Mouse (Mus musculus) layer of hippocampus, adult 8-10 months (tissue): ENCODE measurements around the gene Rnf44. TPM values are rescaled to one million over a fixed set of nuclear protein-coding genes. Genes with fewer than 3 reads are reported as not detected.

Source experiments
- DNase-seq, 2 experiments: peaks; one replicate each; pipeline ENCODE4 v3.0.0; 2022; ENCODE audit warnings: low spot score in 2 of 2
- total RNA-seq, 4 experiments: library from RNA; stranded (reverse); gene quantifications; 2 replicates each; pipeline ENCODE4 v1.2.4; 2022

Rnf44 gene
- total RNA-seq = 100 to 1,000 TPM; 130 to 151 (median 140) TPM

DNA sequence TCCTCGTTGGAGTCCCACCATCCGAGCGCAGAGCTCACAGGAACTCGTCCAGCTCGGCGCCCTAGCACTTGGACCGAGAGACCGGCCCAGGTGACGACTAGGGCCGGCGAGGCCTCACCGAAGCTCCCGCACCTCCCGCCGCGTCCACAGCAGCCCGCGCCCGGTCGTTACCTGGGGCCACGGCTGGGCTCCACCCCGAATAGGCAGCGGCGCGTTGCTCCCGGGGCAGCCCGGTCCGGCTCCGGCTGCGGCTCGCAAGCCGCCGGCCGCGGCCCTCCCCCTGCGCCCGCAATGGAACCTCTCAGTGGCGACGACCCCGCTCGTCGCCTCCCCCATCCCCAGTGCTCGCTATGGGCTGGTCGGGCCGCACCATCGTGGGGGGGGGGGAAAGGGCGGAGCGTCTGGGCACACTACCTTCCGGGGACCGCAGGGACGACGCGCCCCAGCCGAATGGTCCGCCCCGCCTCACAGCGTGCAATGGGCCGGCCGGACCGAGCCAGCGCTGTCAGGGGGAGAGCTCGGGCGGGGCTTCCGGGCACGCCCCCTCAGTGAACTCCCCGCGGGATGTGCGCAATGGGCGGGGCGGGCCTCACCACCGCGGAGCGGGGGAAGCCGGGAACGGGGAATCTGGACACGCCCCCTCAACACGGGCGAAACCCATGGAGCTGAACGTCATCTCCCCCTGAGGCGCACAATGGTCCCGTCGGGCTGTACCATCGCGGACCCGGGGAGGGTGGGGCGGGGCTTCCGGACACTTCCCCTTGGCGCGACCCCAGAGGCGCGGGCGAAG lies at the start of gene Rnf44:
Rnf44 (minus strand) TSS at position 350 of the 790 bp plus-strand sequence.
- DNase-seq = peak; percentile 98 to 99

- no peak for DNase-seq
Measured at GRCm38 (mm10) chr13:54738213-54738601, 44.5 kb upstream of the Rnf44 start.

- no peak for DNase-seq
Measured at GRCm38 (mm10) chr13:54737488-54738212, 43.9 kb upstream of the Rnf44 start.

GRCm38 (mm10) chr13:54736931-54737330 lies 43.2 kb upstream of the Rnf44 start:
- no peak for DNase-seq

- no peak for DNase-seq
Measured at GRCm38 (mm10) chr13:54726131-54726530, 32.4 kb upstream of the Rnf44 start.

DNA sequence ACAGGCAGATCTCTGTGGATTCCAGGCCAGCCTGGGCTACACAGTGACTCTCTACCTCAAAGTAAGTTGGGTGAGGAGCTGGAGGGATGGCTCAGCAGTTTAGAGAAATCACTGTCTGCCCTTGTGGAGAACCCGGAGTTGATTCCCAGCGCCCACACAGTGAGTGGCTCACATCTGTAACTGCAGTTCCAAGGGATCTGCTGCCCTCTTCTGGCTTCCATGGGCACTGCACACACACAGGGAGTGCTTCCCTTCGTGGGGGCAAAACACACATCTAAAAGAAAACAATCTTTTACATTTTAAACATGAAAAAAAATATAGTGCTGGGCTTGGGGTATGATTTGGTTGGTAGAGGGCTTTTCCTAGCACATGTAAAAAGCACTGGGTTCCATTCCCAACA lies 29.4 kb upstream of the Rnf44 start:
- DNase-seq = no peak

- peak in 1 of 2 experiments; percentile 62 for DNase-seq
Measured at GRCm38 (mm10) chr13:54716916-54717315, 23.2 kb upstream of the Rnf44 start.

DNA sequence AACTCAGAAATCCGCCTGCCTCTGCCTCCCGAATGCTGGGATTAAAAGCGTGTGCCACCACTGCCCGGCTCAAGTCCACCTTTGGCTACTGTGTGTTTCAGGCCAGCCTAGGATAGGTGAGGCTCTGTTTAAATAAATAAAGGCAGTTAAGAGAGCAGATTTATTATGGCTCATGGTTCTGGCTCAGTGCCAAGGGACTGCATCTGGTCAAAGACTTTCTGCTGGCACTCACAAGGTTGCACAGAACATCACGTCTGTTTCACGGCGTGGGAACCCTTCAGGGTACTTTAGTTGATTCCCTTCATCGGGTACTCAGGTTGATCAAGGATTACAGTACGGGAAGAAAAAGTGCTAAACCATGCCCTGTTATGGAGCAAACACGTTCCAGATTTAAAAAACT lies 21.3 kb upstream of the Rnf44 start:
- DNase-seq = no peak

- DNase-seq = no peak
Measured at GRCm38 (mm10) chr13:54714393-54714792, 20.7 kb upstream of the Rnf44 start.

GRCm38 (mm10) chr13:54710866-54711265 lies 17.2 kb upstream of the Rnf44 start:
- no peak for DNase-seq

GRCm38 (mm10) chr13:54704890-54705289 lies 11.2 kb upstream of the Rnf44 start:
- no peak for DNase-seq

GRCm38 (mm10) chr13:54702507-54702906 lies 8.8 kb upstream of the Rnf44 start:
- no peak for DNase-seq

DNA sequence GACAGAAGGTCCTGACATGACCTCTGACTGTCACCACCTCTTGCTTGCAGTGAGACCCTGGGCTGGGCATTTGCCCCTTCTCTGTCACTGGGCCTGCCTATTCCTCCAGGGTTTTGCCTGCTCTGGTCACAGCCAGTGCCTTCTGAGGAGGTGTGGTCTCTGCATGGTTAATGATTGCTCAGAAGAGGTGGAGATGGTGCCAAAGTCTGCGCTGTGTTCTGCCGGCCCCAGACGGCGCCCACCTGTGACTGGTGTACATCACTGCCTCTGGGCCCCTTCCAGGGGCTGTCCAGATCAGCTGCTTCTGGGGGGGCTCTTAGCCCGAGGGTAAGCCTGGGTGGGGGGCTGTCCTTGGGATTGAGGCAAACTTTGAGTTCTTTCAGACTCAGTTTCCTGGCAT lies 7.5 kb upstream of the Rnf44 start, which contains the start of gene Cdhr2:
Cdhr2 (plus strand) TSS at position 219 of the 400 bp plus-strand sequence.
- DNase-seq = no peak

- no peak for DNase-seq
Measured at GRCm38 (mm10) chr13:54695479-54696230, 1.9 kb upstream of the Rnf44 start.

DNA sequence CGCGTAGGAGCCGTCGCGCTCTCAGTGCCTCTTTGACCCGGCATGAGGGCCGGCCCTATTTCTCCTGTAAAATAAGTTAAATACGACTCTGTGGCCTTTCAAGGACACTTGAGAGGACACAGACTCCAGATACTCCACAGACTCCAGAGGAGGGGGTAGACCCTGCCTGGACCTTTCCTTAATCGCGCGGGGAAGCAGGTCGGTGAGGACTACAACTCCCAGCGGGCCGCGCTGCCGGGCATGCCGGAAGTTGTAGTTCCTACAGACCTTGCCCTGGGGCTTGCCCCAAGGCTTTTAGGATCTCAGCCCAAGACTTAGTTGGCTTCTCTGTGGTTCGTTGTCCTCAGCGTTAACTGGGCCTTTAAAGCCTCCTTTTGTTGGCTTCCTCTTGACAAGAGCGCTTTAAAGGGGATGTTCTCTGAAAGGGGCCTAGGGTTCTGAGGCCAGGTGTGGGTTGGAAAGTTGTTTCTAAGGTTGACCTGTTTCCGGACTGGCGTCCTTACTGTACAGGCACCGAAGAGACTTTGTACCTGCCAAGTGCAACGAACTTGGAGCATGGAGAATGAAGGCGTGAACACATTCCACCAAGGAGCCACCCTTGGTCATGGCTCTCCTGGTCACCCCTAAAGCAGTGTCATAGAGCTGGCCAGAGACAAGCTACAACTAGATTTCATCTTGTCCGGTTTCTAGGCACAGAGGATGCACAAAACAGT lies 797 bp upstream of the Rnf44 start:
- peak; percentile 87 to 90 for DNase-seq

GRCm38 (mm10) chr13:54692711-54693557 lies 773 bp downstream of the Rnf44 start:
- no peak for DNase-seq

GRCm38 (mm10) chr13:54691737-54692136 lies 2.0 kb downstream of the Rnf44 start:
- no peak for DNase-seq

DNA sequence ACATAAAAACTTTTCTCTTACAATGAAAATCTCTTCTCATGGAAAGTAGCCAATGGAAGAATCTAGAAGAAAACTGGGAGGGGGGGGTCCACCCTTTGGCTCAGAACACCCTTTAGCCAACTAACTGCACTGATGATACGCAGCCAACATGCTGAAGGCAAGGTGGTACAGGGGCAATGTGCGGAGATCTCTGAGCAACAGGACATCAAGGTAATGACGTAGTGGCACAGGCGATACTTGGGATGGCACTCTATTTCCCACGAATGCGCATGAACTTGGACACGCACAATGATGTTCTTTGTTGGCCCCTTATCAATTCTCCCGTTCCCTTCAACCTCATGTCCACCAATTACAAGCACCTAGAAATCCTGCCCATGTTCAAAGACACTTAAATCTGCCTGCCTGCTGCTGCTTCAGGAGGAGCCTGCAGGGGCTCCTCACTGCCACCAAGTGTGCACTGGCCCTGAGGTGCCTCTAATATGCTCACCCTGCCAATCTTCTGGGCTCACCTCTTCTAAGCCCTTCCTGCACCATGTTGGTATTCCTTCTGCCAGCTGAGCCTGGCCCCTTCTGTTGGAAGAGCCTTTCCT lies 3.5 kb downstream of the Rnf44 start:
- no peak for DNase-seq

GRCm38 (mm10) chr13:54687575-54688424 lies 5.9 kb downstream of the Rnf44 start:
- peak; percentile 95 to 96 for DNase-seq
